Mouse (Mus musculus): ENCODE results near the gene Tmprss6. TPM values are rescaled to one million over a fixed set of nuclear protein-coding genes. Genes with fewer than 3 reads are reported as not detected.

Tmprss6 gene
- total and polyA plus RNA-seq, 3 experiments, result 0.59 to 4.7 (median 3.3) TPM

GRCm38 (mm10) chr15:78447746-78448535, 20.5 kb downstream of the Tmprss6 start:
- DNase-seq, result peak; percentile 95

- peak; percentile 72 for DNase-seq
These were observed 21.3 kb downstream of the Tmprss6 start for GRCm38 (mm10) chr15:78447121-78447520.

GRCm38 (mm10) chr15:78443857-78444256, 24.6 kb downstream of the Tmprss6 start:
- no peak for DNase-seq

- DNase-seq, result no peak
These were observed 26.2 kb downstream of the Tmprss6 start for GRCm38 (mm10) chr15:78442231-78442630.

GRCm38 (mm10) chr15:78438973-78439372, 29.5 kb downstream of the Tmprss6 start:
- DNase-seq, result no peak

- no peak for DNase-seq
These were observed 29.9 kb downstream of the Tmprss6 start for GRCm38 (mm10) chr15:78438505-78438904.

- peak; percentile 88 for DNase-seq
These were observed 30.4 kb downstream of the Tmprss6 start for GRCm38 (mm10) chr15:78438018-78438394.

GRCm38 (mm10) chr15:78437237-78438017, 31.0 kb downstream of the Tmprss6 start:
- DNase-seq, result peak; percentile 90

- DNase-seq, result peak; percentile 96
These were observed 31.8 kb downstream of the Tmprss6 start for GRCm38 (mm10) chr15:78436380-78437192.

- DNase-seq, result peak; percentile 62
These were observed 32.8 kb downstream of the Tmprss6 start for GRCm38 (mm10) chr15:78435681-78436080.

GRCm38 (mm10) chr15:78434896-78435520, 33.4 kb downstream of the Tmprss6 start:
- no peak for DNase-seq

GRCm38 (mm10) chr15:78431541-78432121, 36.8 kb downstream of the Tmprss6 start:
- DNase-seq, result no peak

GRCm38 (mm10) chr15:78430874-78431273, 37.6 kb downstream of the Tmprss6 start:
- no peak for DNase-seq

- no peak for DNase-seq
These were observed 38.4 kb downstream of the Tmprss6 start for GRCm38 (mm10) chr15:78429871-78430622.

GRCm38 (mm10) chr15:78429139-78429459, 39.3 kb downstream of the Tmprss6 start:
- no peak for DNase-seq

- peak; percentile 90 for DNase-seq
These were observed 39.9 kb downstream of the Tmprss6 start, which contains the start of gene Kctd17 for GRCm38 (mm10) chr15:78428391-78429138. Kctd17 (plus strand) TSS chr15:78428564.

GRCm38 (mm10) chr15:78425230-78425629, 43.2 kb downstream of the Tmprss6 start:
- DNase-seq, result no peak

GRCm38 (mm10) chr15:78424507-78424906, 43.9 kb downstream of the Tmprss6 start:
- no peak for DNase-seq

GRCm38 (mm10) chr15:78422046-78422956, 46.1 kb downstream of the Tmprss6 start:
- DNase-seq, result peak; percentile 82
